Mouse (Mus musculus): ENCODE data around the gene Samt4. TPM values are rescaled to one million over a fixed set of nuclear protein-coding genes. Genes with fewer than 3 reads are reported as not detected.
"Not testable (repeated sequence)": the region's sequence is repeated elsewhere in the genome, so short reads cannot be mapped to it uniquely, and the experiment has no call there.

Samt4 gene
- not detected for total RNA-seq (2021)
- long read RNA-seq, experiment 1, result 0 reads
- long read RNA-seq, experiment 2, result 0 reads

DNA sequence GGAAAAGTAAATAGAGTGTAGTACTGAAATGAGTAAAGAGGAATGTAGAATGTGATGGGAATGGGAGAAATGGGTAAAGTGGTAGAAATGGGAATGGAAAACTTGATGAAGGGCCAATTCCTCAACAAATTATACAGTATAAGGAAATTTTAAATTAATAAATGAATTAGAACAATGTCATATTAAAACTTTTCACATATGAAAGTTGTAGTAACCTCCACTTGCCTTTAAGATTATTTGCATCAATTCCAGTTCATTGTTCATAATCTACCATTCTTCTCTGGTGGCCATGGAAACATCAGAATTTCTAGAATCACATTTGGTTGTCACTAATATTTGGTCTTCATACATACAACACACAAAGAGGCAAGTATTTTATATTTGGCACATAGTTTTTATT, at the start of gene Samt4:
Gene Samt4, plus strand, starts transcription at position 301 of the 400 bp plus-strand sequence.
- no peak for DNase-seq (ENCODE audit: low spot score in 2 of 2)

- DNase-seq (ENCODE audit: low spot score in 2 of 2), result not testable (repeated sequence)
Observed at GRCm38 (mm10) chrX:154443696-154444095, 38.1 kb upstream of the Samt4 start.

- DNase-seq (ENCODE audit: low spot score in 2 of 2), result not testable (repeated sequence)
Observed at GRCm38 (mm10) chrX:154468386-154468785, 13.4 kb upstream of the Samt4 start.

Other genes with a start within 250 kb of the Samt4 start
- not detected for gene 4930524N10Rik, start 138.6 kb upstream of the Samt4 start, total RNA-seq (2021)
- not detected for gene Samt2, start 97.4 kb downstream of the Samt4 start, total RNA-seq (2021)